Mouse (Mus musculus): ENCODE results near the gene Sorl1.

DNA sequence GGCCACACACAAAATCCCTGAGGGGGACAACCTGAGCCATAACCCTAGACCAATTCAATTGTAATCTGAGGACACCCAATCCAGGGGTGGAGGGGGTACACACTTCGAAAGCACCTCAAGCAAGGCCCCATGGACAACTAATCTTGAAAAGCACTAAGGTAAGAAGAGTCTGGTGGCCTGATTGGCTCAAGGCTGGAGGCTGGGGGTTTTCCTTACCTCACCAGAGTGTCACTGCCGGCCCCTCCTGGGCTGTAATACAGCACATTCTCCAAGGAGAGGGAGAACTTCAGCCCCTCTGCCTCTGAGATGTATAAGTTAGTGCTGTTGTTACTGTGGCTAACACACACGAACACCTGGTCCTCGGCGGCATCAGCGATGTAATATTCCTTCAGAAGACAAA lies 53.2 kb downstream of the Sorl1 start:
- TF ChIP-seq CTCF (conservative IDR thresholded peaks at IDR 0.05; ENCODE audit: insufficient read depth, insufficient read length, low read depth, low read length) (no peak), POLR2A (IDR thresholded peaks at IDR 0.05; ENCODE audit: low read depth, low read length) (no peak)

Measured in kidney, adult 2 months (tissue).